Mouse (Mus musculus): ENCODE results near the gene Pnldc1.

DNA sequence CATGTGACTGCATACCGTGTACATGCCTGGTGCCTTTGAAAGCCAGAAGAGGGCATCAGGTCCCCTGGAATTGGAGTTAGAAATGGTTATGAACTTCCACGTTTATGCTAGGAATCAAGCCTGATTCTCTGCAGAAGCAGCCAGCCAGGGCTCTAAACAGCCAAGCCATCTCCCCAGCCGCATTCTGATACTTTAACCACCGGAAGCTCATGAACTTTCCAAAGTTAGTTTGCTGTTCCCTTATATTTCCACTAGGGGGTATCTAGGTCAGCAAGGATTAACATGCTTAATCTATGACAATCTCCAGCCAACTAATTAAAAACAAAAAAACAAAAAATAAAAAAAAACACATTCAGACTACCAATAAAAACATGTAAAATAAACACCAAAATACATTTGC lies 52.0 kb downstream of the Pnldc1 start:
- TF ChIP-seq CTCF (IDR thresholded peaks at IDR 0.05; ENCODE audit: low read depth, low read length) (peak; percentile 13; the same call in 1 of the 2 replicates), POLR2A (IDR thresholded peaks at IDR 0.05; ENCODE audit: extremely low read depth, insufficient read depth, low read length) (no peak)
